Mouse (Mus musculus) layer of hippocampus, adult 9-11 months (tissue): ENCODE data around the gene BC005537.
"Not testable (repeated sequence)": the region's sequence is repeated elsewhere in the genome, so short reads cannot be mapped to it uniquely, and the experiment has no call there.

Experiments
- DNase-seq: peaks from one replicate; pipeline ENCODE4 v3.0.0; 2022

The BC005537 gene

GRCm38 (mm10) chr13:24801308-24801921 is at the start of gene BC005537:
BC005537 (plus strand) TSS chr13:24801657.
- DNase-seq = no peak

DNA sequence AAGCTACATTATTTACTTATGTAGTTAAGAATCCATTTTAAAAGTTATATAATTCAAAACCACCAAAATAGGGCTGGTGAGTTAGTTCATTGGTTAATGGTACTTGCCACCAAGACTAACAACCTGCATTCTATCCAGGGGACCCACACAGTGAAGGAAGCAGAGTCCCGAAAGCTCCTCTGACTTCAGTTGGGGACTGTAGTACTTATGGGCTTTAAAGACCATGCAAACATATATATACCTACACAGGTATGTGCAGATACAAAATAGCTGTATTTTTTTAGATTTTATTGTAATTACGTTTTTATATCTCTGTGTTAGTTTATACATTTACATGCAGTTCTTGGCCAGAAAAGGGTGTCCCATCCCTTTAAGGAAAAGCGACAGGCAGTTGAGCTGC is 44.7 kb upstream of the BC005537 start:
- no peak for DNase-seq

- DNase-seq = no peak
Measured at GRCm38 (mm10) chr13:24757820-24758564, 43.5 kb upstream of the BC005537 start.

- no peak for DNase-seq
Measured at GRCm38 (mm10) chr13:24759451-24759850, 42.0 kb upstream of the BC005537 start.

- DNase-seq = no peak
Measured at GRCm38 (mm10) chr13:24760351-24760870, 41.0 kb upstream of the BC005537 start.

GRCm38 (mm10) chr13:24761083-24761402 is 40.4 kb upstream of the BC005537 start:
- no peak for DNase-seq

DNA sequence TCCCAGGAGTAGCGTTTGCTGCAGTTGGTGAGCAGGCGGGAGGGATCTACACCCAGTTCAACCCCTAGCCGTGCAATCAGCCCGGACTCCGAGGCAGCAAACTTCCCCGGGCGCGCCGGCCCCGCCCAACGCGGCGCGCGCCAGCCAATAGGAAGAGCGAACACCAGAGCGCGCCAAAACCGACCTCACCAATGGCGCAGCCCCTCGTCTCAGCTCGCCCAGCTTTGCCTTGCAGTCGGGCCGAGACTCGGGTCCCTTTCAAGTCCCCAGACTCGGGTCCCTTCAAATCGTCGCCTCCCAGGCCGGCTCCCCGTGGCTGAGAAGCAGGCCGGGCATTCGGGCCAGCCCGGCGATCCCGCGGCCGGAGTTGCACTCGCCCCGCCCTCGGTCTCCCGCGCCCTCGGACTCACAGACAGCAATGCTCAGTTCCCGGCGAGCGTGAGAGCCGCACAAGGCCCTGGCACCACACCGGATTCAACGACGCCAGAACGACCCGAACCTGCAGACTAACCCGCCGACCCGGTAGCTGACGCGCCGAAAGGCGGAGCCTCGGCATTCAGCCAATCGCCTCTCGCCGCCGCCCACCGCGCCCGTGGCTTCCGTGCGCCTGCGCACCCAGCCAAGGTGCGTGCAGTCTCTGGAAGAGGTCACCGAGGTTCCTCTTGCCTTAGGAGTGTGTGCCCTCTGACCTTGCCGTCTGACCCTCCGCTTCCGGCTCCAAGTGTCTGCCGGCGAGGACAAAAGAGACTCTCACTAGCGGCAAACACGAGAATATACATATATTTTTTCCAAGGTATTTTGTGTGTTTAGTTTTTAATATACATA is 39.8 kb upstream of the BC005537 start, which contains the start of gene Gmnn:
Gmnn (minus strand) TSS at position 521 of the 825 bp plus-strand sequence.
- peak; percentile 71 for DNase-seq

- no peak for DNase-seq
Measured at GRCm38 (mm10) chr13:24762254-24762653, 39.2 kb upstream of the BC005537 start.

DNA sequence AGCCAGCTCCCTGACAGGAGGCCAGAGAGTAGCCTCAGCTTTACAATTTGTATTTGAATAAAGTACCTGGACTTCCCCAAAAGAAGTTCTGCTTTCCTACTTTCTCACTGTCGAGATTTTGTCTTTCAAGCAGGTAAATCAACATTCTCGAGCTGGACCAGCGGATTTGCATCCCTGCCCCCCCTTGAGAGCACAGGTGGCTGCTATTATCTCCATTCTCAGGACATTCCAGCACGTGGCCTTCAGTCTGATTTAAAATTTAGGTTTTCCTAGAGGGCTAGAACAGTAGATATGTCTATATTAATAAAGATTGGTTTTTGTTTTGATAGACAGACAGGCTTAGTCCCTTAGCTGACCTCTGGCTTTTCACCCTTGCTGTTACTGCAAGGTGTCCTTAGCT is 33.6 kb upstream of the BC005537 start:
- DNase-seq = not testable (repeated sequence)

GRCm38 (mm10) chr13:24771482-24771881 is 30.0 kb upstream of the BC005537 start:
- DNase-seq = not testable (repeated sequence)

- DNase-seq = peak; percentile 72
Measured at GRCm38 (mm10) chr13:24776146-24776844, 25.2 kb upstream of the BC005537 start.

DNA sequence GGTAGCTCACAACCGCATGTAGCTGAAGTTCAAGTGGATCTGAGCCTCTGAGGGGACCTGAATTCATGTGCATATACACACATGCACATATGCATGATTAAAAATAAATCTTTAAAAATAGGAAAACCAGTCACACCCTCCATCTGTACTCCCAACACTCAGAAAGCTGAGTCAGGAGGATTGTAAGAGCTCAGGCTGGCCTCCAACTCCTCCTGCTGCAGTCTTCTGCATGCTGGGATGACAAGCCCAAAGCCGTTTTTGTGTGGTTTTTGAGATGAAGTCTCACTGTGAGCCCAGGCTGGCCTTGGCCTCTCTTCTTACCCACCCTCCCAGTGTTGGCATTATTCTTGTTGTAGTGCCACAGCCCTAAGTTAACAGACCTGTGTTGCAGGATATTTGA is 23.4 kb upstream of the BC005537 start:
- no peak for DNase-seq

GRCm38 (mm10) chr13:24778706-24779380 is 22.6 kb upstream of the BC005537 start:
- no peak for DNase-seq

DNA sequence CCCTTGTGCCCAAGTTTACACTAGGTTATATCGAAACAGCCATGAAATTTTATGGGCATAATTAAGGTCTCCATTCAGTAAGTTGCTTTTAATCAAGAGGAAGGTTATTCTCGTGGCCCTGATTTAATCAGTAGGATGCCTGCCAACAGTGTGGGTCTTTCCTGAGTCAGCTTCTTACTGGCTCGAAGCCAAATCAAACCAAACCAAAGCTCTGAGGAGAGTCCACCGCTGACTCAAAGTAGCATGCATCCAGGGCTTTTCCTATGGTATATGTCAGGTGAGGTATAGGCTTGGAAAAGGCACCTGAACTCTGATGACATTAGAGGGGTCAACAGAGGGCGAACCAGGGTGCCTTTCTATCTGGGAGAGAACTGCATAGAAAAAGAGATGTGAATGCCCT is 19.5 kb upstream of the BC005537 start:
- DNase-seq = no peak

DNA sequence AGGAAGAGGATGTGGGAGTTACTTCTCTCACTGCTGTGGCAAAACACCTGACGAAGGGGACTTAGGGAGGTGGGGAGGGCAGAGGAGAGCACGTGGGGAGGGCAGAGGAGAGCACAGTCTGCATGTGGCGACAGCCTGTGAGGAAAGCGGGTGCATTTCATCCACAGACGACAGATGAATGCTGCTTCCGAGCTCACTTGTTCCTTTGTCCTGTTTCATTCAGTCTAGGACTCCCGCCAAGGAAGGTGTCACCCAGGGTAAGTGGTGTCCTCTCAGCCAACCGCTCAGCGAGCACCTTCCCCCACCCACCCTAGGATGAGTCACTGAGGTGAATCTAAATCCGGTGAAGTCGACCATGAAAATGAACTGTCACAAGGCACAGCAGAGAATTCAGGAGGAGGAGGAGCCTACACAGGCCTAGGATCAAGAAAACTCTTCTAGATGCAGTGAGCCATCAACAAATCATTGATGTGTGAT is 15.4 kb upstream of the BC005537 start:
- DNase-seq = no peak

DNA sequence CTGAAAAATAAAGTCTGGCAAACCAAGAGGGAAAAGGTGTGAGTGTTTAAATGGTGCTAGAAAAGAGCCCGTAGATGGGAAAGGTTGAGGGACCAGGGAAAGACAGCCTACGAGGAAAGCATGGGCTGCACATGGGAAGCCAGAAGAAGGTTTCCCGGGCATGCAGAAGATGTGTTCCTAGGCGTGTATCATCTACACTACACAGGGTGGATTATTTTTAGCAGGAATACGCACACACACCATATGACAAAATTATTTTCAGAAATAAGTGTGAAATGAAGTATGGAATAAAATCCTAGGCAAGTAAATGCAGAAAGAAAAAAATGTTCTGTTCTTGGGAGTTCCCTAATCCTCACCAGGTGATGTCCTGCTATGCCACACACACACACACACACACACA is 14.0 kb upstream of the BC005537 start:
- no peak for DNase-seq

DNA sequence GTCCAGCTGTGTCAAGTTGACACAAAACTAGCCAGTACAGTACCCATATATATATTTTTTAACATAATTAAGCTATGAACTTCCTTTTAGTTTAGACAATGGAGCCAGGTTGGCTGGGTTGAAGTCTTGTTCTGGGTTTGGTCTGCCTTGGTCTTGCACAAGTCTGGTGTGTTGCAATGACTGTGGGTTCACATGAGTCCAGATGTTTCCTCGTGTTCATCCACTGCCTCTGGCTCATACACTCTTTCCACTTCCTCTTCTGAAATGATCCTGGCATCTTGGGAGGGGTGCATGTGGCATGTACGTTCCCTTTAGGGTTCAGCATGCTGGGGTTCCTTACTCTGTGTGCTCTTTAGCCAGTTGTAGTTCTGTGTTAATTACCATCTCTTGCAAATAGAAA is 10.1 kb upstream of the BC005537 start:
- DNase-seq = peak; percentile 79

- no peak for DNase-seq
Measured at GRCm38 (mm10) chr13:24792411-24793045, 8.9 kb upstream of the BC005537 start.

GRCm38 (mm10) chr13:24798686-24799085 is 2.8 kb upstream of the BC005537 start:
- no peak for DNase-seq

GRCm38 (mm10) chr13:24799378-24799777 is 2.1 kb upstream of the BC005537 start:
- no peak for DNase-seq

- peak; percentile 43 for DNase-seq
Measured at GRCm38 (mm10) chr13:24799925-24800673, 1.4 kb upstream of the BC005537 start.
